Mouse (Mus musculus) forebrain, embryonic 12.5 days (tissue): Measurements from ENCODE around the gene Cnga3. TPM values are rescaled to one million over a fixed set of nuclear protein-coding genes. Genes with fewer than 3 reads are reported as not detected.
A peak's percentile ranks its signal among the peaks of the same experiment; 100 is the strongest.

ENCODE experiments used
- ATAC-seq: fragments of 200-750 bp; cut with Nextera tagmentation; 2 replicates; pipeline ENCODE4 v1.8.0; 2017; ENCODE audit warnings: moderate TSS enrichment; ENCODE audit not compliant: low FRiP score
- H3K27ac ChIP-seq: fragments of 300-500 bp; sonication (generic); 2 replicates; pipeline ENCODE4 v1.5.1; 2016; ENCODE audit warnings: mild to moderate bottlenecking
- H3K27me3 ChIP-seq: fragments of 300-500 bp; sonication (generic); 2 replicates; pipeline ENCODE4 v1.6.1; 2016; ENCODE audit warnings: mild to moderate bottlenecking
- H3K36me3 ChIP-seq: fragments of 300-500 bp; sonication (generic); replicated peaks from 2 replicates; pipeline ENCODE4 v1.6.1; 2016; ENCODE audit warnings: mild to moderate bottlenecking
- H3K4me1 ChIP-seq: fragments of 300-500 bp; sonication (generic); 2 replicates; pipeline ENCODE4 v1.6.1; 2016
- H3K4me2 ChIP-seq: fragments of 300-500 bp; sonication (generic); 2 replicates; pipeline ENCODE4 v1.6.1; 2016; ENCODE audit warnings: mild to moderate bottlenecking, moderate library complexity
- H3K4me3 ChIP-seq: fragments of 300-500 bp; sonication (generic); replicated peaks from 2 replicates; pipeline ENCODE4 v1.5.1; 2016; ENCODE audit warnings: mild to moderate bottlenecking
- H3K9ac ChIP-seq: fragments of 300-500 bp; sonication (generic); 2 replicates; pipeline ENCODE4 v1.6.1; 2016; ENCODE audit warnings: mild to moderate bottlenecking
- H3K9me3 ChIP-seq: fragments of 300-500 bp; sonication (generic); 2 replicates; pipeline ENCODE4 v1.6.1; 2016
- WGBS: fragments of 180-500 bp; shearing (Covaris S2); methylation state at CpG from one replicate; pipeline ENCODE4 v1.1.7; 2016; 5-methylcytosine and 5-hydroxymethylcytosine counted together
- polyA plus RNA-seq: library from polyadenylated mRNA; unstranded; fragments of >200 nt; fragmentation: Nextera tagmentation; extraction: Ambion mirVana; gene quantifications from 2 replicates; pipeline ENCODE4 v1.2.1, GENCODE M21; 2016

Gene Cnga3
- 0.09 TPM in 1 of 2 replicates, not detected in the other for polyA plus RNA-seq

GRCm38 (mm10) chr1:37214144-37214543 is at the start of gene Cnga3:
Cnga3 (plus strand) TSS chr1:37214434.
- no peaks in the 10 kb centered on the region for H3K9me3 ChIP-seq
- no peak for ATAC-seq
- no peak within 1 kb of the TSS for H3K9ac ChIP-seq
- H3K27me3 ChIP-seq: 0 out of 2 replicates have a peak, but pooled peaks cover 5% of the 10 kb centered on the region
- H3K36me3 ChIP-seq: no peaks in the 10 kb centered on the region
- H3K4me3 ChIP-seq: no peak within 1 kb of the TSS
- no peak within 1 kb of the TSS for H3K27ac ChIP-seq
- 58% methylated on average over 1 of the region's 1 CpGs for WGBS
- H3K4me2 ChIP-seq: no peak within 1 kb of the TSS
- peaks cover 11% of the 10 kb centered on the region; the same call in 1 of the 2 replicates for H3K4me1 ChIP-seq

GRCm38 (mm10) chr1:37166066-37166465 is 48.2 kb upstream of the Cnga3 start:
- Histone ChIP-seq H3K4me3 (no peak overlapping the region), H3K27ac (no peak overlapping the region), H3K36me3 (no peaks in the 10 kb centered on the region), H3K27me3 (no peaks in the 10 kb centered on the region), H3K4me1 (no peaks in the 10 kb centered on the region), H3K9ac (no peak overlapping the region), H3K4me2 (no peak overlapping the region), H3K9me3 (no peaks in the 10 kb centered on the region)
- ATAC-seq: no peak
- 45% methylated on average over 6 of the region's 6 CpGs for WGBS

GRCm38 (mm10) chr1:37167918-37168317 is 46.3 kb upstream of the Cnga3 start:
- H3K27ac ChIP-seq: no peak overlapping the region
- no peaks in the 10 kb centered on the region for H3K9me3 ChIP-seq
- H3K4me3 ChIP-seq: no peak overlapping the region
- no peak for ATAC-seq
- H3K27me3 ChIP-seq: no peaks in the 10 kb centered on the region
- H3K9ac ChIP-seq: no peak overlapping the region
- H3K4me2 ChIP-seq: no peak overlapping the region
- no peaks in the 10 kb centered on the region for H3K36me3 ChIP-seq
- WGBS: 87% methylated on average over 7 of the region's 7 CpGs
- H3K4me1 ChIP-seq: no peaks in the 10 kb centered on the region

GRCm38 (mm10) chr1:37177874-37178273 is 36.4 kb upstream of the Cnga3 start:
- Histone ChIP-seq H3K9me3 (no peaks in the 10 kb centered on the region), H3K9ac (no peak overlapping the region), H3K4me2 (no peak overlapping the region), H3K36me3 (no peaks in the 10 kb centered on the region), H3K27ac (no peak overlapping the region), H3K27me3 (no peaks in the 10 kb centered on the region), H3K4me3 (no peak overlapping the region), H3K4me1 (no peaks in the 10 kb centered on the region; the same call in 1 of the 2 replicates)
- ATAC-seq: no peak
- whole genome bisulfite sequencing: 82% methylated on average over 2 of the region's 2 CpGs

- H3K36me3 ChIP-seq: no peaks in the 10 kb centered on the region
- ATAC-seq: no peak
- H3K27ac ChIP-seq: no peak overlapping the region
- no peaks in the 10 kb centered on the region for H3K9me3 ChIP-seq
- no peak overlapping the region for H3K9ac ChIP-seq
- no peaks in the 10 kb centered on the region for H3K27me3 ChIP-seq
- 59% methylated on average over 5 of the region's 5 CpGs for WGBS
- no peak overlapping the region for H3K4me2 ChIP-seq
- no peaks in the 10 kb centered on the region; the same call in 1 of the 2 replicates for H3K4me1 ChIP-seq
- no peak overlapping the region for H3K4me3 ChIP-seq
Observed at GRCm38 (mm10) chr1:37179852-37180251, 34.4 kb upstream of the Cnga3 start.

GRCm38 (mm10) chr1:37187050-37187449 is 27.2 kb upstream of the Cnga3 start:
- ATAC-seq: no peak
- 48% methylated on average over 6 of the region's 6 CpGs for WGBS
- peaks cover 4% of the 10 kb centered on the region for H3K4me1 ChIP-seq
- no peaks in the 10 kb centered on the region for H3K36me3 ChIP-seq
- H3K27me3 ChIP-seq: 0 out of 2 replicates have a peak, but pooled peaks cover 3% of the 10 kb centered on the region
- no peak overlapping the region for H3K27ac ChIP-seq
- H3K4me2 ChIP-seq: no peak overlapping the region
- H3K9ac ChIP-seq: no peak overlapping the region
- no peak overlapping the region for H3K4me3 ChIP-seq
- H3K9me3 ChIP-seq: no peaks in the 10 kb centered on the region

- no peaks in the 10 kb centered on the region for H3K4me1 ChIP-seq
- H3K9me3 ChIP-seq: no peaks in the 10 kb centered on the region
Observed at GRCm38 (mm10) chr1:37194607-37195006, 19.6 kb upstream of the Cnga3 start.

GRCm38 (mm10) chr1:37201406-37201805 is 12.8 kb upstream of the Cnga3 start:
- no peak overlapping the region for H3K27ac ChIP-seq
- no peak overlapping the region for H3K9ac ChIP-seq
- H3K27me3 ChIP-seq: no peaks in the 10 kb centered on the region
- ATAC-seq: no peak
- 89% methylated on average over 4 of the region's 4 CpGs for WGBS
- H3K4me3 ChIP-seq: no peak overlapping the region
- no peaks in the 10 kb centered on the region for H3K4me1 ChIP-seq
- H3K4me2 ChIP-seq: no peak overlapping the region
- no peaks in the 10 kb centered on the region for H3K9me3 ChIP-seq
- no peaks in the 10 kb centered on the region for H3K36me3 ChIP-seq

More at GRCm38 (mm10) chr1:37194607-37195006, 19.6 kb upstream of the Cnga3 start:
- WGBS: 62% methylated on average over 4 of the region's 4 CpGs
- Histone ChIP-seq H3K27ac (no peak overlapping the region), H3K9ac (no peak overlapping the region), H3K4me2 (no peak overlapping the region), H3K27me3 (no peaks in the 10 kb centered on the region), H3K36me3 (no peaks in the 10 kb centered on the region), H3K4me3 (no peak overlapping the region)
- ATAC-seq: no peak

GRCm38 (mm10) chr1:37207743-37208142 is 6.5 kb upstream of the Cnga3 start:
- Histone ChIP-seq H3K27ac (no peak overlapping the region), H3K4me2 (no peak overlapping the region), H3K4me1 (no peaks in the 10 kb centered on the region), H3K9me3 (no peaks in the 10 kb centered on the region), H3K27me3 (no peaks in the 10 kb centered on the region), H3K36me3 (no peaks in the 10 kb centered on the region), H3K9ac (no peak overlapping the region), H3K4me3 (no peak overlapping the region)
- WGBS: 75% methylated on average over 8 of the region's 8 CpGs
- ATAC-seq: no peak

GRCm38 (mm10) chr1:37212375-37212774 is 1.9 kb upstream of the Cnga3 start:
- no peaks in the 10 kb centered on the region for H3K27me3 ChIP-seq
- no peaks in the 10 kb centered on the region for H3K4me1 ChIP-seq
- no peaks in the 10 kb centered on the region for H3K9me3 ChIP-seq
- H3K4me3 ChIP-seq: no peak overlapping the region
- no peak overlapping the region for H3K4me2 ChIP-seq
- ATAC-seq: no peak
- no peaks in the 10 kb centered on the region for H3K36me3 ChIP-seq
- H3K27ac ChIP-seq: no peak overlapping the region
- 91% methylated on average over 9 of the region's 9 CpGs for WGBS
- H3K9ac ChIP-seq: no peak overlapping the region

- Histone ChIP-seq H3K27ac (no peak overlapping the region), H3K4me3 (no peak overlapping the region), H3K4me2 (peak overlapping the region; percentile 13; the same call in 1 of the 2 replicates), H3K36me3 (no peaks in the 10 kb centered on the region), H3K4me1 (peaks cover 28% of the 10 kb centered on the region), H3K9ac (no peak overlapping the region), H3K27me3 (0 out of 2 replicates have a peak, but pooled peaks cover 5% of the 10 kb centered on the region), H3K9me3 (no peaks in the 10 kb centered on the region)
- no peak for ATAC-seq
- WGBS: 3% methylated on average over 14 of the region's 14 CpGs
Observed at GRCm38 (mm10) chr1:37218386-37218785, 4.2 kb downstream of the Cnga3 start.

- no peaks in the 10 kb centered on the region for H3K9me3 ChIP-seq
- WGBS: 90% methylated on average over 5 of the region's 5 CpGs
- H3K9ac ChIP-seq: no peak overlapping the region
- no peaks in the 10 kb centered on the region for H3K36me3 ChIP-seq
- H3K27ac ChIP-seq: no peak overlapping the region
- ATAC-seq: 0 out of 2 replicates have a peak, but pooled peaks have one; percentile 49
- H3K4me2 ChIP-seq: no peak overlapping the region; the same call in 1 of the 2 replicates
- H3K27me3 ChIP-seq: 0 out of 2 replicates have a peak, but pooled peaks cover 5% of the 10 kb centered on the region
- no peak overlapping the region for H3K4me3 ChIP-seq
- peaks cover 28% of the 10 kb centered on the region for H3K4me1 ChIP-seq
Observed at GRCm38 (mm10) chr1:37219593-37219992, 5.4 kb downstream of the Cnga3 start.

- H3K27me3 ChIP-seq: 0 out of 2 replicates have a peak, but pooled peaks cover 5% of the 10 kb centered on the region
- WGBS: 44% methylated on average over 6 of the region's 6 CpGs
- H3K27ac ChIP-seq: no peak overlapping the region
- H3K9me3 ChIP-seq: no peaks in the 10 kb centered on the region
- no peak overlapping the region for H3K9ac ChIP-seq
- H3K36me3 ChIP-seq: no peaks in the 10 kb centered on the region
- peaks cover 28% of the 10 kb centered on the region for H3K4me1 ChIP-seq
- peak overlapping the region; percentile 19; the same call in 1 of the 2 replicates for H3K4me2 ChIP-seq
- H3K4me3 ChIP-seq: no peak overlapping the region
- ATAC-seq: peak; percentile 92
Observed at GRCm38 (mm10) chr1:37220134-37220907, 6.1 kb downstream of the Cnga3 start.
